Mouse (Mus musculus): Measurements from ENCODE around the gene Ankrd13b.

The Ankrd13b gene

DNA sequence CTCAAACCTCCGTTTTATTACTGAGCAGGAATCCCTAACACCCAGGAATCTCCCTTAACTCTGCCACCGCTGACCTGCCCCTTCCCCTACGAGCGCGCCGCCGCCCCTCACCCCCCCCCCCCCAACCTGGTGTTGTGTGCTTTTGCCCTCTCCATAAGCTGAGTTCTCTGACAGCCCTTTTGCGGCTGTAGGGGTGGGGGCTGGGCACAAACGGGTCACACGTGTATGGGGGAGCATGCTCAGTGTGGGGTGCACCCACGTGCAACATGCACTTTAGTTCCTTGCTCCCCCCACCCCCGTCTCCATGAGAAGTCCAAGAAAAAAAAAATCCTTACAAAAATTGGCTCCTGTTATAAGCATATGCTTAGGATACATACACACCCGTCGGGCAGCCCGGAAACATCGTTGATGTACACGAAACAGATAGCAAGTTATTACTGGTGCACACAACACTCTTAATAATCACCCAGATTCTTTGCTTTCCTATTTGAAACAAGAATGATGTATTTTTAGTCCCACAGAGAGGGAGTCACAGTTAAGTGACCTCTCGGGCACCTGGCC, 2.9 kb upstream of the Ankrd13b start:
- peak; percentile 59 for DNase-seq

DNA sequence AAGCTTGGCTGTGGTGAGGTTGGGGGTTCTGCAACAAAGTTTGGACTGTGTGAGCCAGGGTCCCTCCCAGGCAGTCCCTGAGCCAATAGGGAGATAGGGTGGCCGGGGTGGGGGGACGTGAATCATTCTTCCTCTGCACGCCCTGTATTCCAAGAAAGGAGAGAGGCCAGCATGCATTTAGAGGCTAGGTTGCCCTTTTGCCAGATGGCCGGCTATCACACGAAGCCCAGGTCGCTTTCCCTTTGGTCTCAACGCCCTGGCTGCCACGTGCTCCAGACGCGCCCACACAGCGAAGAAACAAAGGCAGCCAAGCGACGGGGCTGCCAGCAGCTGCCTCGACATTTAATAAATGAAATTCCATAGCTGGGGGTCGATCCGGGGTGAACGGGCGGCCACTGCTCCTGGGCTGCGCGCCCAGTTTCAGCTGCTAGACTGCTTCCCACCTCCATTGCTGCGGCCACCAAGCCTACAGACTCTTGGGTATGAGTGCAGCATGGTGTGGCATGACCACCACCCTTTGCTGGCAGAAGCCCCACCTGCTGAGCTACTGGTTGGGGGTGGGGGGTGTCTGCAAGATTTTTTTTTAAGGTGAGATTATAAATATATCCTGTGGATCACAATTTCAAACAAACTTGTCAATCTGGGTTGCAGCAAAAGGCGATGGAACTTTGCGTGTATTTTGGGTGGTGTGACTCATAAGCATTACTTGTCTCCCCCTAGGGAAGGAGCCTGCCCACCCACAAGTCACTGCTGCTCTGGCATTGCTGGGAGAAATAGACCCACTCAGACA, 2.2 kb upstream of the Ankrd13b start:
- peak; percentile 86 for DNase-seq

DNA sequence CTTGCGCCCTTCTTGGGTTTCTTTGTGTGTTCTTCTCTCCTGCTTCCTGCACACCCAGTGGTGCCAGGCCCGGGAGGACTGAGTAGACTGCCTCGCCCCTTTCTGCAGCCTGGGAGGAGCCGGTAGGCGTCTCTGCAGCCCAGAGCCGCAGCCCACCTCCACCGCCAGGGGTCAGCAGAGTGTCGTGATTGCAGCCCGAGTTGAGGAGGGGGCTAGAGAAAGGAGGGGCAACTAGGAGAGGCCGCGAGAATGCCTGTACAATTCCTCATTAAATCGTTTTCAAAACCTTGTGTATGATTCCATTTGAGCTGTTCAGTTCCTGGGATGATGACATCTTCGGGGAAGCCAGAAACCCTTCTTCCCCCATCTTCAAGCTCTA, 1.6 kb upstream of the Ankrd13b start:
- peak; percentile 96 for DNase-seq

DNA sequence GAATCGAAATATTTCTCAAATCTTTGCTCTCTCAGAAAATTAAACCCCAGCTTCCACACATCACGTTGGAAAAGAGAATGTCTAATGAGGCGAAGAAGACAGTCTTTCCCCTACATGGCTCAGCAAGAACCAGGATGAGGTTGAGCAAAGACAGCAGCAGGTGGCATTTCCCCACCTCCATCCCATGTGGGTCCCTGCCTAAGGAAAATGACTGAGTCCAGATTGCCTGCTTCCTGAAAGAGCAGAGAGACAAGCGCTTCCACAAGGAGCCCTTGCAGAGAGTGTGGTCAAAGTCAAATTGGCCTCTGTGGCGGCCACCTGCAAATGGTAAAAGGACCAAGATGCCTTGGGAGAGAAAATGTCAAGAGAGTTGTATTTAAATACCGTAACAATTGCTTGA, 973 bp upstream of the Ankrd13b start:
- no peak for DNase-seq

DNA sequence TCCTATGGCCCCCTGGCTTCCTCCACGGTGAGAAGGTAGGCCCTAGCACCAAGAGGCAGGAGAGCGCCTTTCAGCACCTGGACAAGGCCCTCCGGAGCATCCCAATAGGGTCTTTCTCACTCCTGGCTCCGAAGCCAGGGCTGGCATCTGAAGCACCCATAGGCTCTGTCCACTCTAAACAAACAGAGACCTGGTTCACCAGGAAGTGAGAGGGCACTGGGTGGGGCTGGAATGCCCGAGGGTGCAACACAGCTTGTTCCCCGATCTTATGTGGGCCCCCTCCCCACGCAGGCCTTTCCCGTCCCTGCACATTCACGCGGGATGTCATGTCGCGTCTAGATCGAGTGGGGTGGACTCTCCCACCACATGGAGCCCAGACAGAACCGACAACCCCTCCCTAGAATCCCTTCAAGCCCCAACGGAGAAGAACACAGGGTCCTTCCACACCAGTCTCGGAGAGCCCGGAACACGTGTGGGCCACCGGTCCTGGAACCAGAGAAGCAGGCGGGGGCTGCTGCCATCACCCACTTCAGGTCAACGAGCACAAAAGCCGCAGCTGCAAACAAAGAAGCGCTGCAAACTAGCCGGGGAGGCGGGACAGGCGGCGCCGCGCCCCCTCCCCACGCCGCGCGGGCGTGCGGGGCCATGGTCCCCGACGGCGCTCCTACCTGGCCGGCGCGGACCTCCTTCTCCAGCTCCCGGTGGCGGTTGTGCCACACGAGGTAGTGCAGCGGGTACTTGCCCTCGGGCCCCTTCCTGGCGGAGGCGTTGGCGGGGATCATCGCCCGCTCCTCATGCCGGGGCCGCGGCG, 502 bp downstream of the Ankrd13b start:
- peak; percentile 49 for DNase-seq

DNA sequence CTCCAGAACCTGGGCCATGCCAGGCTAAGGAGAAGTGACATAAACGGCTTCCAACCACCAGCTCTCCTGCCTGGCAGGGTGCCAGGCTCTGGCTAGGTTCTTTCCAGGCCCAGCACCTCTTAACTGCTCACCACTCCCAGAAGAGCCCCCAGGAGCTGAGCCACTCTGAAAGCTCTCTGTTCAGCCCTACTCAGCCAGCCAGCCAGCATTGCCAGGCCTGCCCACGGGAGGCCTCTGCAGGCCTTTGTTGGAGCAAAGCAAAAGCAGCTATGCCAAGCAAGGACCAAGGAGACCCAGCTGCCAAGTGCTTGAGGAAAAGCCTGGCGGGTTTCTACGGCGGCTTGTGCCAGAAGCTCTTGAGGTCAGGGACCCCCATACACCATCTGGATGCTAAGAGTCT, 2.7 kb downstream of the Ankrd13b start:
- peak; percentile 49 for DNase-seq

DNA sequence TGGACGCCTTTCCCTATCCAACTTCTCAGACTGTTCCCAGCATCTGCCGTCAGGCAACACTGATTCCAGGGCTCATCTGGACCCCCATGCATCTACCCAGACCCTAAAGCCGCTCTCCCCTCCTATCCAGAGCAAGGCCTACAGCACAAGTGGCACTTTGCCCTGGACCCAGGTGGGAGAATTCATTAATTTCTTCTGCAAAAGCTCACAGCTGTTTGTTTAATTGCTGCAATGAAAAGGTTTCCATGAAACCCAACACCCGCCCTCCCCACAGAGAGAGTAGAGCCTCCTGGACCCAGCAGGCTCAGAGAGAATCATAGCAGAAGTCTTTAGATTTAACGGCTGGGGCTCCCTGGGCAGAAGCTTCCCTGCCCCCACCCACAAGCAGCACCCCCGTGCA, 4.2 kb downstream of the Ankrd13b start:
- no peak for DNase-seq

DNA sequence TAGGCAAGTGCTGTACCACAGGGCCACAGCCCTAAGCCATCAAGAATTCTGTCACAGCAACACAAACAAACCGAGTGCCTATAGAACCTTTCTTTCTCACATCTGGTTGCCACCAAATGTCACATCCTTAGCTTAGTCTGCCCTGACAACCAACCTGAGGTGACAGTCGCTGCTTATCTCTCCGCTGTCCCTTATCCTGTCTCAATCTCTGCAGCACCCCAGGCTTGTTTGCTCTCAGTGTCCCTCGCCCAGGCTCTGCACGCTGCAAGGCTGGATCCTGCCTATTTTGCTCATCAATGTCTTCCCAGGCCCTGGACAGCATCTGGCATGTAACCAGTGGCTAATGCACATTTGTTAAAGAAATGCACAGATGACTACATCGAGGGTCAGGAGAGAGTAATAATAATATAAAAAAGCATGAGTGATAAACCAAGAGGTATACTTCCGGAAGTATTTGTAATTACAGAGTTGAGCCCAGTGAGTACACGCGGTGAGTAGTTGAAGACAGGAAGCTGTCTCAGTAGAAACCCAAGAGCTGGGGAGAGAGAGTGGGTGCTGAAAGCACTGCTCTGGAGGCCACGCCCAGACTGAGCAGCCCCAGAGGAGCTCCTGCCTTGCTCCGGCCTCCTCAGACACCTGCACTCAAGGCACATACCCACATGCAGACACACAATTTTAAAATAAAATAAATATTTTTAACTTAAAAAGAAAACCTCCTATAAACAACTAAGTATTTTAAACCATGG, 5.8 kb downstream of the Ankrd13b start:
- DNase-seq, result no peak

DNA sequence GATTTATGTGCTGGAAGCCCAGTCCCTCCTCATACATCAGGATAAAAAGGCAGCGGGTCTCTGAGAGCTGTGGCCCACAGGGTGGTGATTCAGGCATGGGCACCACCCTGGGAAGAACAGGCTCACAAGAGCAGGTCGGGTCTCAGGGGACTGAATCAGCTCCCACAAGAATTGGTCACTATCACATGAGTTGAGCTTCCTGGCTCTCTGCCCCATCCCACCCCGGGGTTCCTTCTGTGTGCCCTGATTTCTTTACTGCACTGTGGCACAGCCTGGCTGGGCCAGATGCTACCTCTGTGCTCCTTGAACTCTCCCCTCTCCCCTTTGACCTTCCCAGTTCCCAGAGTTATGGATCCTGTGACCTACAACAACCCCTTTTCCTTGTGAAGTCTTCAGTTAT, 6.4 kb downstream of the Ankrd13b start:
- no peak for DNase-seq

DNA sequence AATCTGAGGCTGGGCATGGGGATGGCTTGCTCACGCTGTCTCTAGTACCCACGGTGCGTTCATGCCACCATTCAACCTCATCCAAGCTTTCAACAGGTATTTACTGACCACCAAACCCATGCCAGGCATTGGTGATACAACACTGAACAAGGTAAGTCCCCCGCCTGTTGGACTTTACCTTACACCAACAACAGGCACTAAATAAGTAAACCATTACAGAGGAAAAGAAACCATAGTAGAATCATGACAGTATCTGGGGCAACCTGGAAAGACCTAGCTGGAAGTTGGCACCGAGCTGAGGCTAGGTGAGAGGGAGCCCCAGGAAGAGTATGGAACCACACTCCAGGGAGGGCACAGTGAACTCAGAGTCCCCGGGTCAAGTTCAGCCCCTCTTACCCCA, 12.6 kb downstream of the Ankrd13b start:
- DNase-seq, result no peak

DNA sequence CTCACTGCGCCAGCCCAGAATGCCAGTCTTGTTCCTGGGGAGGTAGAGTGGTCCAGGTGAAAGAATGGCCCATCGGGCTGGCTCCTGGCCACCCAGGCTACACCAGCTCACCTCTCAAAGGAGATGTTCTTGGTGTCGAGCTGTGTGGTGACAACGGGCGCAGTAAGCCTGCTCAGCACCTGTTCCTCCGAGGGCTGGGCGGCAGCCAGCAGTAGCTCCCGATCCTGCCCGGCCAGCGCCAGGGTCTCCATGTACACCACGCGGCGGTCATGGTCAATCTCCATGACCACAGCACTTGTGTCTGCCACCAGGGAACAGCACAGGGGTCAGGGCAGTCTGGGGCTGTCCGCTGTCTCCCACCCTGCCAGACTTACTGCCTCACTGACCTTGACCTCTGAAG, 13.3 kb downstream of the Ankrd13b start:
- no peak for DNase-seq

DNA sequence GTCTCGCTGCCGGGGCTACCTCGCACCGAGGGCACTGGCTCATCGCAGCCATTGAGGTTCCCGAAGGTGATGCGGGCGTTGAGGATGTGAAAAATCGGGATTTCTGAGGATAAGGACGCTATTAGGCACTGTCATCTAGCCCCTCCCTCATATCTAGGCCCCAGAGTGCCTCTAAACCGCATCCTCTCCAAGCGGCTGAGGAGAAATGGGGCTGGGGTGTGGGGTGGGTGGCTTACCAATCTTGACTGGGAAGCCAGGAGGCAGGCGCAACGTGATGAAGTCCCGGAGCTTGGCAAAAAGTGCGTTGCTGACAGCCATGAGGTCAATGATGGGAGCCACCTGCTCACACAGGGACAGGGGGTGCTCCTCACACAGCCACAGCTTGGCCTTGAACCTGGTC, 16.7 kb downstream of the Ankrd13b start:
- no peak for DNase-seq

DNA sequence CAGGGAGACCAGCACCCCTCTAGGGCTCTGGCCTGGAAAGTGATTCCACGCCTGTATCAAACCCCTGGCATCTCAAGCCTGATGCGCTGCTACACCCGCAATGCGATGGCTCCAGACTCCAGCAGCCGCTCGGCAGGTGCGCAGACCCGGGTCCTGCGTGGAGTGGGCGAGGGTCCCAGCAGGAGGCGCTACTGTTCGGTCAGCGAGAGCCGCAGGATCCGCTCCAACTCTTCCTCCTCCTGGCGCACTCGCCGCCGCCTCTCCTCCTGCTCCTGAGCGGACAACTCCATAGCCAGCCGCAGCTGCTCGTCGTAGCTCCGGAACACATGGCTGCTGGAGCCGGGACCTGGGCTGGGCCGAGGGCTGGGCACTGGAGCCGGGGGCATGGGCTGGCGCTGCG, 18.1 kb downstream of the Ankrd13b start:
- DNase-seq, result no peak

DNA sequence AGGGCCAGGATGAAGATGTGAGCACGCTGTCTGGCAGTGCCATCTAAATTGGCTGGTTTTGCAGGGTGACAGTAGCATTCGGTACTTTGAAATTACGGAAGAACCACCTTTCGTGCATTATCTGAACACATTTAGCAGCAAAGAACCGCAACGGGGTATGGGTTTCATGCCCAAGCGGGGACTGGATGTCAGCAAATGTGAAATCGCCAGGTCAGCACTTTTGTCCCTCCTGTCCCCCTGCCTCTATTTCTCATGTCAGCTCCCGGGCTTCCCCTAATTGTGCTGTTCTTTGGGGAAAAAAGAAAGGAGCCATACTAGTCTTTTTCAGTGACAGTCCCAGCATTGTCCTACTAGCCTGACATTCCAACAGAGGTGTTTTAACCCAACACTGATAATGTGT, 21.1 kb downstream of the Ankrd13b start:
- no peak for DNase-seq

DNA sequence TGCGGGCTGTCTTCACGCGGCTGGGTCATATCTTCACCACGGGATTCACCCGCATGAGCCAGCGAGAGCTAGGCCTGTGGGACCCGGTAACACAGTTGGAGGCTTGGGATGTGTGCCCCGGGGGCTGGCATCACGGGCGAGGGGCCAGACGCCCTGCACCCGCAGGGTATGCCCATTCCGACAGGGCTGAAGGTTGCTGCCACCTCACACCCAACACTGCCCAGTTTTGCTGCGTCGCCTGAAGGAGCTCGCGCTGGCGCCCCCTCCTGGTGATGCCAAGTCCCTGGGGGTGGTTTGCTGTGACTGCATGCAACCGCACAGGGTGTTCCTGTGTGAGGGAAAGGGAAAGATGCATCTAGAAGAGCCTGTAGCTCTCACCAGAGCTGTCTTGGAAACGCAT, 21.7 kb downstream of the Ankrd13b start:
- DNase-seq, result peak; percentile 87

DNA sequence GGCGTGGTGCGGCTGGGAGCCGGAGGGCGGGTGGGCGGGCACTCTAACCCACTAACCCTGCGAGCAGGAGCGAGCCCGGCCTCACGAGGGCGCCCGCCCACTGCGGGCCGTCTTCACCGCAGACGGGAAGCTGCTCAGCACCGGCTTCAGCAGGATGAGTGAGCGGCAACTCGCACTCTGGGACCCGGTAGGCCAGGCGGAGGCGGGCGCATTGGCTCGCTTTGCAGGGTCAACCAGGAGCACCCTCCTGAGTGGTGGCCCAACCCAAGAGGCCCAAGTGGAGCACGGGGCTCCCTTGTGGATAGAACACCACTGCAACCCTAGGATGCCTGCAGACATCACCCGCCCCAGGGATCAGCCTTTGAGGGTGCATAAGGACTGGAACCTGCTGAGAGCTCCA, 22.3 kb downstream of the Ankrd13b start:
- DNase-seq, result peak; percentile 88

DNA sequence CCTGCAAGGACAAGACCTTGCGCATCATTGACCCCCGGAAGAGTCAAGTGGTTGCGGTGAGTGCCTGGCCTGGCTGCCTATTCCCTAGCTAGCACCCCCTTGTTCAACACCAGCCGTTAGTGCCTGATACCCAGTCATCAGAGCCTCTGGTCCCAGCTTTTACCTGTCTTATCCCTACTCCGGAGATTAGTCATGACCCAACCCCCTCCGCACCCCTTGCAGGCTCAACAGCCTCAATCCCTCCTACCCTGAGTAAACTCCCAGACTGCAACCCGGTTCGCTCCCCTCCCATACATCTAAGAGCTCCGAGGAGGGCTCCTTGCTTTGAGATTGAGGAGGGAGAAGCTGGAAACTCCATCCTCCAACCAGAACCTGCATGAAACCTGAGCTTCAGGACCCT, 22.9 kb downstream of the Ankrd13b start:
- DNase-seq, result no peak

DNA sequence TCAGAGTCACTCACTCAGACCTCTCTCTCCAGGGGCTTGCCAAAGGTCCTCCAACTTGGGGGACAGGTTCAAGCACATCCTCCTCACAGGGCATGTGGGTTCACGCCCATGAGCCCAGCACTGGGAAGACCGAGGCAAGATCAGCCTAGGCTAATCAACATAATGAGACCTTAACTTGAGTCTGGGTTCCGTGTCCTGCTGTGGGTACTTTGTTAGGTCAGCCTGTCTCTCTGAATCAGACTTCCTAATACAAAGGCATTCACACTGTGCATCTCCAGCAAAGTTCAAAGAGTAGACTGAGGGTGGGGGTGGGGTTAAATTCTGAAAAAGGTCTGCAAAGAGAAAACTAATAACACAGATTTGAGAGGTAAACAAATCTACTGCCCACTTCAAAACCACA, 24.4 kb downstream of the Ankrd13b start:
- DNase-seq, result no peak

DNA sequence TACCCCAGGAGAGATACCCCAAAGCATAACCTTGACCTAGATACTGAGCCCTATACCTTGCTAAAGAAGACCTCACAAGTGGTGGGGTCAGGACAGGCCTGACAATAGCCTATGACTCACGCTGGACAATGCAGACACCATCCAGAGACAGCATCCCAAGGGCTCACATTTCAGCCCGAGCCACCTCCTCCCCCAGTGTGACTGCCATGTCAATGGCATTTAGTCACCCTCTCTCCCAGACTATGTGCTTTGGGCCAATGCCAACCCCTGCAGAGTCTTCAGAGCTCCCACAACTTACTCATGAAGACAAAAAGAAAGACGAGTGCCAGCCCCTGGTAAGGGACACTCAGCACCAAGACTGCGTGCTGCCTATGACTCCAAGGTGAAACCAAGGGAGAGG, 24.8 kb downstream of the Ankrd13b start:
- DNase-seq, result no peak

DNA sequence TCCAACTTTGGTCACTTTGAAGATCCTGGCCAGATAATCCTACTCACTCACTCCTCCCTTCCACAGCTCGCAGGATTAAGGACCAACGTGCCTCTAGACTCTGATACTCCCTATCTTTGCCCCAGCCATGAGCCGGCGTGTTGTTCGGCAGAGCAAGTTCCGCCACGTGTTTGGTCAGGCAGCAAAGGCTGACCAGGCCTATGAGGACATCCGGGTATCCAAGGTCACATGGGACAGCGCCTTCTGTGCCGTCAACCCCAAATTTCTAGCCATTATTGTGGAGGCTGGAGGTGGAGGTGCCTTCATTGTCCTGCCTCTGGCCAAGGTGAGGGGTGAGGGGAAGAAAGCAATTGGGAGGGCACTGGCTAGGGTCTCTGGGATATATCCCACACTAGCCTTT, 25.7 kb downstream of the Ankrd13b start:
- no peak for DNase-seq

DNA sequence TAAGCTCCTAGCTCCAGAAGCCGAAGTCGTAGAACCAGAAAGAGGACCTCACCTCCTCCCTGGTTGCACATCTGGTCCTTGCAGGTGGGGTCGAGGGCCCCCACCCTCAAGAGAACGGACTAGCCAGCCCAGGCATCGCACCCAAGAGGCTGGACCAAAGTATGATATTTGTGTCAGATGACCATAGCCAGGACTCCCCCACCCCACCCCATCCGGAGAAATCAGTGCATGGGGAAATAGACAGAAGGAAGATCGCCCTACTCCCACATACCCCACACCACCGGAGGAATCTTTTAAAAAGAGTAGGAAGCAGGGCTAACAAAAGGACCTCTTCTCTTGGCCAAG, 26.4 kb downstream of the Ankrd13b start:
- no peak for DNase-seq

DNA sequence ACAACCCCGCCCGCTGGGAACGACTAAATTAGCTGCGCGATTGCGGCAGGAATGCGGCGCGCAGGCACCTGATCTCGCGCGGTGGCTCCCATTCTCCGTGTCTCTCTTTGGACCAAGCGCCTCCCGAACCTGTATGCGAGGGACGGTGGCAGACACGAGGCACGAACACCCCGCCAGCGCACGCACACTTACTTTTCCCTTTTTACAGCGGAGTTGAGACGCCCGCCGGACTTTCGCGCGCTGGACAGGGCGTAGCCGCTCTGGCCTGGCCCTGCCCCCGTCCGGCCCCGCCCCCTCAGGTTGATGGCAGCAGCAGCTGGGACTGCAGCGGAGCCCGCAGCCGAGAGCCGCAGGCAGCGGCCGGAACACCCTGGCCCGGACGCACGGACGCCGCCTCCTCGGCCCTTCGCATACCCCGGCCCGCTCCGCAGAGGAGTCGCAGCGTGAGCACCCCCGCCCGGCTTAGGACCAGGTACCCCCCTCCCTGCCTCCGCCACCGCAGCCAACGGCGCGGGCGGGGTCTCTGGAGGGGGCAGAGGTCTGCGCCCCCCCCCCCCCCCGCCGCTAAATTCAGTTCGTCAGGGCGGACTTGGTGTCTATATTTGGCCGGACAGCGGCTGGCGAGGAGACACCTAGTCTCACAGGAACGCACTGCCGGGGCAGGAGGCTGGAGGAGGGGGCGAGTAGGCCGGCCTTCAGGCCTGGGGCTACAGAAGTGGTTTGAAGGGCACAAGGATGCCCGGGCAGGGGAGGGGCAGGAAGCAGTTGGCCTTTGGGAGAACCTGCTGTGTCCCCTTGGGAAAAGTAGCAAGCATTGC, 27.0 kb downstream of the Ankrd13b start, which contains the start of gene Coro6:
Gene Coro6, plus strand, starts transcription at position 129 of the 818 bp plus-strand sequence.
- peak; percentile 91 for DNase-seq

DNA sequence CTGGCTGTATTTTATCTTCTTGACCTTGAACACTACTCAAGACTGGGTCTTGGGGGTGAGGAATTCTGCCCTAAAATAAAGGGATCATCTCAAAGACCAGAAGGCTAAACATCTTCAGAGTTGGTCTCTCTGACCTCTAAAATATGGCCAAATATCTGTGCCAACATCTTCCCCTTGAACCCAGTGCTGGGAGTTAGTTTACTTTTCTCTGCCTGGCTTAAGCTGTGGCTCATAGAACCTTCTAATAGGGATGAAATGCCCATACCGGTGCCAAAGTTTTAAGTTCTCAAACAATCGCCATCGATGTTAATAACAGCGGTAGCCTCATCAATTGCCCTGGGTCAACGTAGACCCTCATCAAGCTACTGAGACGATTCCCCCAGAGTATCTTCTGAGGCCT, 27.6 kb downstream of the Ankrd13b start:
- DNase-seq, result no peak
